Mouse (Mus musculus): Measurements from ENCODE around the gene Slc50a1. TPM values are rescaled to one million over a fixed set of nuclear protein-coding genes. Genes with fewer than 3 reads are reported as not detected.

Slc50a1 gene
- polyA plus RNA-seq, 1 experiment from 2014 or later: 88.3 TPM

- ChIA-PET POLR2A (interaction anchor here (1.2 kb wide), 1 partner anchor 14 kb away, joined by 4 read pairs; the partner anchor contains the start of gene Slc50a1), CTCF (interaction anchor here (0.8 to 5.9 kb wide), 4 partner anchors 9 to 43 kb away, joined by 3 to 66 read pairs (median 12); no protein-coding TSS in a partner anchor)
- no peak for DNase-seq (ENCODE audit: low read depth, low spot score)
- no peak for ATAC-seq
- no peak for TF ChIP-seq CTCF (IDR thresholded peaks at IDR 0.05)
- H3K27me3 ChIP-seq: no peaks in the 10 kb centered on the region
- in situ Hi-C loops (cut with MboI; ENCODE audit: low pct_unique_long_range_greater_than_20kb): loop anchor here (5.0 kb wide), 1 partner anchor 37 kb away; the partner anchor contains the start of genes Krtcap2 and Trim46
Observed at GRCm38 (mm10) chr3:89284261-89284660, 13.9 kb upstream of the Slc50a1 start.

GRCm38 (mm10) chr3:89282291-89282643 is 11.9 kb upstream of the Slc50a1 start:
- POLR2A ChIA-PET: interaction anchor here (0.7 to 0.9 kb wide), 2 partner anchors 21 to 37 kb away, joined by 3 to 5 read pairs; partner anchors contain the start of genes Krtcap2 and Trim46
- ATAC-seq: no peak
- CTCF ChIA-PET: interaction anchor here (0.8 to 4.2 kb wide), 18 partner anchors 8 to 64 kb away, joined by 3 to 25 read pairs (median 6); partner anchors contain the start of genes Dpm3, Krtcap2, Slc50a1 and Trim46
- no peak for DNase-seq (ENCODE audit: low read depth, low spot score)
- TF ChIP-seq CTCF (IDR thresholded peaks at IDR 0.05): no peak
- in situ Hi-C loops (cut with MboI; ENCODE audit: low pct_unique_long_range_greater_than_20kb): loop anchor here (5.0 kb wide), 1 partner anchor 35 kb away; the partner anchor contains the start of genes Krtcap2 and Trim46
- H3K27me3 ChIP-seq: no peaks in the 10 kb centered on the region

DNA sequence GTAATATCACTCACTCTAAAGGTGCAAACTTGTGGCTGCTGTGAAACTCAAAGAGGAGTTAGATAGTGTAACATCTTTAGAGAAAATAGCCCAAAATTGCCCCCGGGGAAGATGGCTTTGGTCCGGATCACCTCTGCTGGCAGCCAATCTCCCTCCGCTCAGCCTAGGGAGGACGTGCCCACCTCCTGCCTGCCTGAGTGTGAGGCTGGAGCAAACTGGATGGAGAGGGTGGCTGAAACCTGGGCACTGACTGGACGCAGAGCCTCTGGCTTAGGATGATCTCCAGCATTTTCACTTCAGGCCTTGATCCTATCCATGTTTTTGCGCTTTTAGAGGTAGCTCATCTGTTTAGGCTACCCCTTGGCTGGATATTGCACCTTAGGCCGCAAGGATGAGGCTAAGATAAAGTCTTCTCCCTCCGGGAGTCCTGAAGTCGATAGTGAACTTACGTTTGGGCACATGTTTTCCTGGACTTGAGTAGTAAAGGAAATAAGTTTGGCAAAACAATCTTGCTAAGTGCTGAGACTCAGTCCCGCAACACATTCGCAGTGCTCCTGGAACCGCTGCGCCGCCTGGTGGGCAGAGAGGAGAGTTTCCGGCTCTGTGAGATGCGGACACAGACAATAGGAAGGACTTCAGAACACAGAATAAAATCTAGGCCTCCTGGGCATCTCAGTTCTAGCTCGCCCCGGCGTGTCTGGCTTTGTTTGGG is 11.4 kb upstream of the Slc50a1 start:
- ATAC-seq (peak; percentile 26), DNase-seq (ENCODE audit: low read depth, low spot score) (no peak)
- H3K27me3 ChIP-seq: no peaks in the 10 kb centered on the region
- CTCF ChIA-PET: interaction anchor here (0.8 to 4.2 kb wide), 19 partner anchors 8 to 64 kb away, joined by 3 to 25 read pairs (median 5); partner anchors contain the start of genes Dpm3, Krtcap2, Slc50a1 and Trim46
- no peak for TF ChIP-seq CTCF (IDR thresholded peaks at IDR 0.05)
- POLR2A ChIA-PET: interaction anchor here (0.7 to 0.9 kb wide), 2 partner anchors 21 to 36 kb away, joined by 3 to 5 read pairs; partner anchors contain the start of genes Krtcap2 and Trim46
- in situ Hi-C loops (cut with MboI; ENCODE audit: low pct_unique_long_range_greater_than_20kb): loop anchor here (5.0 kb wide), 1 partner anchor 34 kb away; the partner anchor contains the start of genes Krtcap2 and Trim46

DNA sequence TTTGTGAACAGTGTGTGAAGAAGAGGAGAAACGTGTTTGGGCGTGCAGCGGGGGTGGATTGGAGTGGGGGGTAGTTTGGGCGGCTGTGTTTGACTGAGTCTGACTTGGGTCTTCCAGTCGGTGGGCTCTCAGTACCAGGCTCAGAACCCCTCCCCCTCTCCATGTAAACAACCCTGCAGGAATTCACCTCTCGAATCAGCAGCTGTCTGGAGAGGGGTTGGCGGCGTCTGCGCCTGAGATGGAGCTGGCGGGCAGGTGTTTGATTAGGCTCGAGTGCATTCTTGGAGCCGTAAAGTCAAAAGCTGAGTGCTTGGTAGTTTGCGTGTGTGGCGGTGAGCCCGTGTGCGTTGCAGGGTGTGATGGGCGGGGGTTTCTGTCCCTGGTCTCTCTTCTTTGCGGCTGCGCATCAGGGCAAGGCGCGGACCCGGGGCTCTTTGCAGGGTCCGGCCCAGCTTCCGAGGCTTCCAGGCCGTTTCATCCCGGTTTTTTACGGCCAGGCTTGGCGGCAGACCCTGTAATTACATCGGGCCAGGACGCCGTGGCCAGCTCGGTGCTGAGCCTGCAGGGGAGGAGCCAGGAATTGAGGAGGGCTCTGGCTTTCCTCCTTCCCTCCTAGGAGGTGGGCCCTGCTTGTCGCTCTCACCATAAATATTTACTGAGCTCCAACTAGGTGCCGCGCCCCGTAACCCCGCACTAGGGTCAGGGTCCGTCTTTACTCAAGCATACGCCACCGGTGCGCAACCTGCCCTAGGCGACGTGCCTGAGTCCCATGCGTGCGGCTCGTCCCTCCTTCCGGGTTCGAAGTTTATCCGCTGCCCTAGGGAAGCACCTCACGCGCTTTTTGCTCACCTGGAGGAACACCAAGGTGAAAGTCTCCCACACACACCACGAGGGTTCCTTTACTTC is 10.5 kb upstream of the Slc50a1 start, which contains the start of gene Efna1:
Gene Efna1 (minus strand): TSS at position 537 of the 906 bp plus-strand sequence.
- CTCF ChIA-PET: interaction anchor here (1.0 to 4.2 kb wide), 11 partner anchors 9 to 50 kb away, joined by 3 to 25 read pairs (median 14); partner anchors contain the start of genes Dpm3, Krtcap2 and Trim46
- in situ Hi-C loops (cut with MboI; ENCODE audit: low pct_unique_long_range_greater_than_20kb): loop anchor here (5.0 kb wide), 1 partner anchor 34 kb away; the partner anchor contains the start of genes Krtcap2 and Trim46
- POLR2A ChIA-PET: interaction anchor here (0.9 to 4.6 kb wide), 3 partner anchors 35 to 112 kb away, joined by 3 to 39 read pairs (median 5); partner anchors contain the start of genes Krtcap2 and Trim46
- DNase-seq (ENCODE audit: low read depth, low spot score) (no peak), ATAC-seq (no peak)
- no peak for TF ChIP-seq CTCF (IDR thresholded peaks at IDR 0.05)
- H3K27me3 ChIP-seq: no peaks in the 10 kb centered on the region

- no peak for TF ChIP-seq CTCF (IDR thresholded peaks at IDR 0.05)
- DNase-seq (ENCODE audit: low read depth, low spot score) (no peak), ATAC-seq (no peak)
- H3K27me3 ChIP-seq: no peaks in the 10 kb centered on the region
- in situ Hi-C loops (cut with MboI; ENCODE audit: low pct_unique_long_range_greater_than_20kb): loop anchor here (5.0 kb wide), 1 partner anchor 33 kb away; the partner anchor contains the start of genes Krtcap2 and Trim46
- CTCF ChIA-PET: interaction anchor here (1.0 to 4.2 kb wide), 8 partner anchors 8 to 35 kb away, joined by 3 to 25 read pairs (median 11); partner anchors contain the start of genes Dpm3, Krtcap2 and Trim46
- POLR2A ChIA-PET: interaction anchor here (0.5 to 5.1 kb wide), 8 partner anchors 8 to 1589 kb away, joined by 3 to 39 read pairs (median 4); partner anchors contain the start of genes Krtcap2, Slc50a1 and Trim46
Observed at GRCm38 (mm10) chr3:89280050-89280605, 9.8 kb upstream of the Slc50a1 start.

DNA sequence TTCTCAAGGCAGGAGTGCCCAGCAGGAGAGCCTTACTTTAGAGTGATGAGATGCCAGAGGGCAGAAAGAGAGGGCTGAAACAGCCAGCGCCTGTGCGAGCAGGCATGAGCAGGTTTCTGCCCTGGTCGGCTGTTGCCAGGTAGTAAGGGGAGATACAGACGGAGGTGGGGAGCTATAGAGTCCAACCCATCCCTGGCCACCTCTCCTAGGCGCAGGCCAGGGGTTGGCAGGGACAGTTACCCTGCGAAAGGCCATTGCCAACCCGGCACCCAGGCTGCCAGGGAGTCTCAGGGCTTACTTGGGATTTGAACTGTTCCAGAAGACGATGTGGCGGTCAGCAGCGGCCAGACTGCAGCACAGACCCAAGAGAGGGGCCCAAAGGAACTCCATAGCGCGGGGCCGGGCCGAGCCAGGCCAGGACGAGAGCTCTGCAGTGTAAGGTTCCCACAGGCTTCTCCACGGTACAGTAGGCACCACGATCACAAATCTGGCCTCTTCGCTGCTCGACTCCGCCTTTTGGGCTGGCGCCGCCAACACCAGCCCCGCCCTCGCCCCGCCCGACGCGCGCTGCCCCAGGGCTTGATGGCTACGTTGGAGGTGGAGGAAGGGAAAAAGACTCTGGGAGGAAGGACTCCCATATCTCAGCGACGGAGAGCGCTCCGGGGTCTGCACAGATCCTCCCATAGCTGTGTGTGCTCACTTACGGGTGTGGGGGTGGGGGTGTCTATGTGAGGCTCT is 9.0 kb upstream of the Slc50a1 start:
- ChIA-PET POLR2A (interaction anchor here (0.5 to 5.1 kb wide), 7 partner anchors 9 to 1588 kb away, joined by 3 to 39 read pairs (median 4); partner anchors contain the start of genes Krtcap2, Slc50a1 and Trim46), CTCF (interaction anchor here (0.6 to 3.5 kb wide), 5 partner anchors 8 to 34 kb away, joined by 3 to 18 read pairs (median 3); partner anchors contain the start of genes Krtcap2 and Trim46)
- ATAC-seq (peak; percentile 75), DNase-seq (ENCODE audit: low read depth, low spot score) (peak; percentile 73)
- in situ Hi-C loops (cut with MboI; ENCODE audit: low pct_unique_long_range_greater_than_20kb): no loop called here
- no peak for TF ChIP-seq CTCF (IDR thresholded peaks at IDR 0.05)
- no peaks in the 10 kb centered on the region for H3K27me3 ChIP-seq

GRCm38 (mm10) chr3:89278643-89279042 is 8.3 kb upstream of the Slc50a1 start:
- DNase-seq (ENCODE audit: low read depth, low spot score): no peak
- POLR2A ChIA-PET: interaction anchor here (3.8 to 5.1 kb wide), 3 partner anchors 10 to 35 kb away, joined by 31 to 39 read pairs (median 31); partner anchors contain the start of genes Krtcap2, Slc50a1 and Trim46
- CTCF ChIA-PET: interaction anchor here (1.0 to 3.5 kb wide), 5 partner anchors 8 to 34 kb away, joined by 3 to 18 read pairs (median 3); partner anchors contain the start of genes Krtcap2 and Trim46
- TF ChIP-seq CTCF (IDR thresholded peaks at IDR 0.05): no peak
- no peaks in the 10 kb centered on the region for H3K27me3 ChIP-seq
- in situ Hi-C loops (cut with MboI; ENCODE audit: low pct_unique_long_range_greater_than_20kb): no loop called here
- no peak for ATAC-seq

DNA sequence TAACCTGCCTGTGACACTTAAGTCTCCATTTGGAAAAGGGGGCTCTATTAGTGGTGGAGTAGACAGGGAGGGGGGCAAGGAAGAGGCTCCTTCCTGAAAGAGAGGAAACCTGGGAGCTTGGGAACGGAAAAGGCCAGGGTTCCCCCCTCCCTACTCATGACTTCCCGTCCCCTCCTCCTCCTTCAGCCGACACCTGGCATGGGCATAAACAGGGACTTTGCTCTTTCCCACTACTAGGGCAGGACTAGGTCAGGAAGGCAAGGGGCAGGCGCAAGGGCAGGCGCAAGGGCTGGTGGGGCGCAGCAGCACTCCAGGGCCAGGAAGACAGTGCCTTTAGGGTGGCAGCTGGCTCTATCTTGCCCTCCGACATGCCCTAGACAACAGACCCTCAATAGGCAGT is 7.7 kb upstream of the Slc50a1 start:
- DNase-seq (ENCODE audit: low read depth, low spot score): no peak
- in situ Hi-C loops (cut with MboI; ENCODE audit: low pct_unique_long_range_greater_than_20kb): no loop called here
- ATAC-seq: no peak
- H3K27me3 ChIP-seq: no peaks in the 10 kb centered on the region
- no peak for TF ChIP-seq CTCF (IDR thresholded peaks at IDR 0.05)
- CTCF ChIA-PET: interaction anchor here (0.8 to 3.5 kb wide), 7 partner anchors 8 to 33 kb away, joined by 3 to 18 read pairs (median 3); partner anchors contain the start of genes Krtcap2 and Trim46
- POLR2A ChIA-PET: interaction anchor here (1.2 to 5.1 kb wide), 4 partner anchors 10 to 177 kb away, joined by 4 to 39 read pairs (median 31); partner anchors contain the start of genes Fdps, Gm43738, Krtcap2 and Slc50a1
